Mouse (Mus musculus) heart, postnatal 0 days (tissue): ENCODE measurements around the gene Khsrp.

ENCODE experiments used
- CTCF ChIP-seq: IDR thresholded peaks from 2 replicates; pipeline ENCODE4 v1.5.1; 2016; ENCODE audit warnings: antibody characterized with exemption, control low read depth, low read depth
- EP300 ChIP-seq: IDR thresholded peaks from 2 replicates; pipeline ENCODE4 v1.6.1; 2016; ENCODE audit warnings: antibody characterized with exemption, low read depth

GRCm38 (mm10) chr17:57062011-57062521 lies 30.7 kb upstream of the Khsrp start:
- TF ChIP-seq CTCF = no peak
- TF ChIP-seq EP300 = no peak
